Mouse (Mus musculus): ENCODE measurements around the gene Prex1.
A peak's percentile ranks its signal among the peaks of the same experiment; 100 is the strongest.

Prex1 gene

DNA sequence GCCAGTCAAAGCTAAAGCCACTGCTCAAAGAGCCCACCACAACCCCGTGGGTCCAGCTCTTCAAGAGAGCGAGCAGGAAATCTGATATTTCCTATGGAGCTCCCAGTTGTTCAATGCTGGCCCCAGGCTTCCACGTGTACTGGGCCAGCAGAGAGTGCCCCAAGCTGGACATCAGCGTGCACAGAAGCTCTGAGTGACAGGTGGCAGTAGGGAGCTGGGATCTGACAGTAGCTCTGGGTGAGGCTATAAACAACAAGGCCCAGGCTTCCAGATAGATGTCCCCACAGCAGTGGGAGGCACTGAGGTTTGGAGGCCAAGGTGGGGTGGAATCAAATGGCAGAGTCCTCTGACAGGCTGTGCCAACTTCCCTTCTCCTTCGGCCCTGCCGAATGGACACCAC is 107.6 kb downstream of the Prex1 start:
- no peak for DNase-seq (ENCODE audit: low read depth, low spot score)

DNA sequence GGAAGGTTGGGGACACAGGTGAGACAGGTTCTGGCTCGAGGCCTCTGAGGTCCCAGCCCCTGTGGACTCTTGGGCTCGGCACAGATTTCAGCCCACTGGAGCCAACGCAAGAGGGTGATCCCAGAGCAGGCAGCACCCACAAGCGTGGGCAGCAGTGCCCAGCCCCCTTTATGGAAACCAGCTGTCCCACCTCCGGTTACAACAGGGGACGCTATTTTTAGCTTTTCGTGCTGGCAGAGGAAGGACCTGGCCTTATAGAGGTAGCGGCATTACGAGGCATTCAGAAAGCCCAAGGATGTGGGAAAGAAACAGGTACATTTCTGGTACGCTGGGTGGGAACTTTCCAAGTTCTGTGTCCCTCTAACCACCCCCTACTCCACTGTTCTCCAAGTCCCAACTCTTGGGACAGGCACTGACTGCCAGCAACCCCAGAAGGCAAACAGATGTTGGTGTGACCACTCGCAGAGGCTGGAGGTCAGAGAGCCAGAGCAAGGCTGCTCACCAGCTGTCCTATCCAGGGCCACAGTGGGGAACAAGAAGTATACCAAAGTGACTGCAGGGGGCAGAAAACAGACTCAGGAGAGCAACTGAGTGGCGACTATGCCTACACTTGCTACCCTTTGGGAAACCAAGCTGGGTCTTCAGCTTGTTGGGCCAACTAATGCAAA is 108.3 kb downstream of the Prex1 start:
- peak; percentile 35 for DNase-seq (ENCODE audit: low read depth, low spot score)

DNA sequence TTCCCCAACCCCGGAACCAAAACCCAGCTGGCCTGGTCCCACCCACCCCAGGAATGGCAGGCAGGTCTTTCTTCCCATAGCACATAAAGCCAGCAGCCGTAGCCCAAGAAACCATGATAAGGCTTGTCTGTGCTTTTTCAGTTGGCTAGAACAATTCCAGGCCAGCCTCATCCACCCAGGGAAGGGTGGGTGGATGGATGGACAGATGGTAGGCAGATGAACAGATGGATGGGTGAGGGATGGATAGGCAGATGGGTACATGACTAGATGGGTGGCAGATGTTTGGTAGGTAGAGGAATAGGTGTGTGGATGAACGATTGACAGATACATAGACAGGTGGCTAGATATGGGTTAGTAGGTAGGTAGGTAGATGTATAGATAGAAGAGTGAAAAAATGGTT is 110.7 kb downstream of the Prex1 start:
- DNase-seq (ENCODE audit: low read depth, low spot score): no peak

DNA sequence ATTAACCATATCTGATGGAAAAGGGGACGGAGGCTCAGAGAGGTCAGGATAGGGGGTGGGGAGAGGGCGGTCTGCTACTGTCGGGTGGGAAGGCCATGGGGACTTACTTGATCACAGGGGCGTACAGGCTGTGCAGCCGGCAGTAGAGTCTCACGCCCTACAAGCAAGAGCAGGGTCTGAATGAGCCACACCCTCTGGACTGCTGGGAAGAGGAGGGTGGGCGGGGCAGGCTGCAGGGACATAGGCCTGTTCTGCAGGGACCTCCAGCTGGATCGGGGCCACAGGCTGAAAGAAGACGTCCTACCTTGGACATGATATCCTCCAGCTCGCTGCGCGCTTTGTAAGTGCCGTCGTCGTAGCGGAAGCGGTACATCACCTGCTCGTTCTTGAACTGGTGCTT is 112.2 kb downstream of the Prex1 start:
- DNase-seq (ENCODE audit: low read depth, low spot score): no peak

DNA sequence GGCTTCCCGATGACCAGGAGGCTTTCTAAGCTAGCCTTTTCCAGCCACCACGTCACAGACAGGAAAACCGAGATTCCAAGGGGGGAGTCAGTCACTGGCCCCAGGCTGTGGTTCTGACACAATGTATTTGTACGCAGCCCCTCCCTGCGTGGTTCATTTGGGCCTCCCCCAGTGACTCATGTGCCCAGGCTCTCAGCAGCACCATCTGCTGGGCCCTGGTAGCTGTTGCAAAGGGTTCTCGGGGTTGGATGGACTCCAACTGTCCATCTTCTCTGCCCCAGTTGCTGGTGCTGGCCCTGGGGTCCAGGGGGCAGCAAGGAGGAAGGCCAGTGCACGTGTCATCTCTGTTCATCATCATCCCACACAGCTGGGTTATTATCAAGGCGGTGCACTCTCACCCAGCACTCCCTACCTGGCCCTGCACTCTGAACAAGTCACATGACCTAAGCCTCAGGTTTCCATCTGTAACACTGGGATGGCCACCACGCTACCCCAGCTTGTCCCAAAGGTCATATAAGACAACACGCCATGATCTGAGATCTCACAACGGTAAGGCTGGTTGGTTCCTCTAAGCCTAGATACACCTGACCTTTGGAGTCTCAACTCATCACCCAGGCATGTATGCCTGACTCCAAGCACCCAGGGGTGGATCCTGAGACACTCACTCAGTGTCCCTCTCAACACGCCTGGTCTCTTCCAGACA is 115.0 kb downstream of the Prex1 start:
- DNase-seq (ENCODE audit: low read depth, low spot score): no peak

DNA sequence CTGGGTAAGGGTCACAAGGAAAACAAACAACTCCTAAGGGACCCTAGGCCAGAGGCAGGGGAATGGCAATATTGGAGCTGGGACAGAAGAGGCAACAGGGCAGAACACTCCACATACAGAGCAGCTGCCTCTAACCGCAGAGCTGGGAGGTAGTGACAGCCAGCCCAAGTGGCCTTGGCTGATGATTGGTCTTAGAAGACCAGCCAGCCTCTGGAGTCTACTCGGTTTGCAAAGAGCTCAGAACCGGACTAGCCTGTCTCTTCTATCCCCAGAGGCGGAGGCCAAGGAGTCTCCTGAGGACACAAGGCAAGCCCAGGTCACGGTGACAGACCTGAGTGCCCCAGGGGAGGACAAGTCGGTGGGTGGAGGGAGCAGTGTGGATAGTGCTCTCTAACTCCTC is 115.9 kb downstream of the Prex1 start:
- no peak for DNase-seq (ENCODE audit: low read depth, low spot score)

DNA sequence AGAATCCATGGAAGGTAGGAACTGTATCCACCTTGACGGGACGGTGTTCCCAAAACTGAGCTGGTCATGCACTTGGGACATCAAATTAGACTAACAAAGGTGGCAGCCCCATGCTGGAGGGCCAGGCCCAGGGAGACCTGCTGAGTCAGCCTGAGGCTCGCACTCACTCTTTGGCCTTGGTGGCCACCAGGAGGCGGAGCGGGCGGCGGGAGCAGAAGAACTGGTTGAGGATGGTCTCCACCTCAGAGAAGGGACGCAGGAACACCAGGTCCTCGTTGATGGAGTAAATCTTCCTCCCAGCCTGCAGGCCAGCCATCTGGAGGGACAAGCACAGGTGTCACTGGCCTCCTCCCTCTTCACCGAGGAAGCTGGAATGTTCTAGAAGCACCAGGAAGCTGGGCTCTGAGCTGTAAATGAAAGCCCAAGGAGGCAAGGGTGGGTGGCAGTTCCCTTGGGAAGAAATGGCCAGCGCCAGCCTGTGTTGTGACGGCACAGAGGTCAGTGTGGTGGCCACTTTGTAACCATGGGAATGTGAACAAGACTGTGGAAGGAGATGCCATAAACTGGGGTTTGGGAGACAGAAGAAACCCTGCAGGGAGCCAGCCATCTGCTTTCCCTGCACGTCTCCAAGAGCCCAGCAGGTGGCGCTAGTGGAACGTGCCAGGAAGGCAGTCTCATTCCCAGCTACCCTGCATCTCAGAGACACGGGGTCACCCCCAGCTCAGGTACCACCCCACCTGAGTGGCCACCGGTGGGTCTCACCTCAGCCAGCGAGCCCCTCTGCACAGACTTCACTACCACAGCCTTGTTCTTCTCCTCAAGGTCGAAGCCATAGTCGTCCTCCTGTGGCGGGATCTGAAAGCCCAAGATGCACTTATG is 121.4 kb downstream of the Prex1 start:
- peak; percentile 75 for DNase-seq (ENCODE audit: low read depth, low spot score)

DNA sequence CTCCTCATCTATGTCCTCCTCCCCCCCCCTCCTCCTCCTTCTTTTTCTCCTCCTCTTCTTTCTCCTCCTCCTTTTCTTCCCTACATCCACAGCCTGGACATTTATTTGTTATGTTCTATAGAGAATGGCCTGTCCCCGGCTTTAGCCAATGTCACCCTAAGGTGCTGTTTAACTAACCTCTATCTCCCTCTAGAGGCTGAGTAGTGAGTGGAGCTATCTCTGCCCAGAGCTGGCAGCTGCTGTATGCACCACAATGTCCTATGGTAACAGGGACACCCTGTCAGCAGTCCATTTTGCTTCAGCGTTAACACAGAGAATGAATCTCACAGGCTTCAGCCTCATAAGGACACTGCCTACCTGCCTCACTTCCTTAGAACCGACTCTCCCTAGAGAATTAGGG is 129.1 kb downstream of the Prex1 start:
- DNase-seq (ENCODE audit: low read depth, low spot score): no peak

DNA sequence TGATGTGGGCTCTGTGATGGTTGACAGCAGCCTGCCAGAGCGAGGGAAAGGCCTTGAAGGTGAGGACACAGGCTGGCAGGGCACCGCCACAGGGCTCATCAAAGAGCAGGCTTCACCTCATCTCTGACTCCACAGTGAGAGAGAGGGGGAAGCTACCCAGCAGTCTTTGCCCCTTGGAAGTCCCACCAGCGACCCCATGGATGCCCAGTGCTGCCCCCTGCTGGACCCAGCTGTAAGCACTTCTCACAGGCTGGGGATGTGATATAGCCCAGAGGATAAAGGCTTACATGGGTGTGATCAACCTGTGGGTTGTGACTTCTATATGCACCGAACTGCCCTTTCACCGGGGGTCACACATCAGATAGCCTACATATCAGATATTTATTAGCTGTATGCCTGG is 130.3 kb downstream of the Prex1 start:
- no peak for DNase-seq (ENCODE audit: low read depth, low spot score)

DNA sequence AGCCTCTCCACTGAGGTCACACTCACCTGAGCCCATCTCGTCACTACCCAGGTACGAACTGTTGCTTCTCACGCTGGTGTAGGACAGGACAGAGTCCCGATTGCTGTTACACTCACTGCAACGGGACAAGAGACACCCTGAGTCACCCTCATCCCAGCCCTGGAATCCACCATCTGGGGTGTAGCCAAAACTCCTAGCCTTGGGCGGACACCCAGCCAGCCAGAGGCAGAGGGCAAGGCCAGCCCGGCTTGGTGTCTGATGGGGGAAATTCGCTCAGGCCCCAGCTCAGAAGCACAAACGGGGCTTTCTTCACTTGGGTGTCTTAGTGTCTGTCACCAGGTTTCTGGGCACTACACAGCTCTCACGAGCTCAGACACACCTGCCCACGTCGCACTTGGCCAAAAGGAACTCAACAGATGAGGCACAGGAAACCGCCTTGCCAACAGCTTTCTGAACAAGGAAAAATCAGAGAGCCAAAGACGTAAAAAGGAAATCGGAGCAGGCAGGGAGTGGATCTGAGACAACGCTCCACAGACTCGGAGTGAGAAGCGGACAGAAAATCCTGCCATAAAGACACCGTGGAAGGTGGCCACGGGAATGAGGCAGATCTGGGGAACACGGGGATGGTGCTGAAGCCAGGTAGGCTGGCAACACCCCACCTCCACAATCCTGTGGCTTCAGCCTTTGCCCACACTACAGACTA is 131.6 kb downstream of the Prex1 start:
- no peak for DNase-seq (ENCODE audit: low read depth, low spot score)

DNA sequence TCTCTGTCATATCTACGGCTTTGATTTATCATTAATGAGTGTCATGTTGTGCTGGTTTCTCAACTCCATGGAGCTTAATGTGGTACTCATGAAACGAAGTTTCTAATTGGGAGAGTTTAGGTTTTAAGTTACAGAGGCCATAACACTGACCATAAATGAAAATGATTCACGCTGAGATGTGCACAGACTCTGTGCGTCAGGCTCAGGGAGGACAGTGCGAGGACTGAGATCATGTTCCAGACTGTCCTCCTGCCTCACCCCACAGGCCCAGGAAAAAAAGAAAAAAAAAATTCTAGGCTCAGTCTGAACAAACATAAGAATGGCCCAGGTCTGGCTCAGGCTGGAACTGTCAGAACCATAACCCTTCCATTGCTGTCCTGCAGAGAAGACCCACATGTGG is 133.8 kb downstream of the Prex1 start:
- DNase-seq (ENCODE audit: low read depth, low spot score): no peak

DNA sequence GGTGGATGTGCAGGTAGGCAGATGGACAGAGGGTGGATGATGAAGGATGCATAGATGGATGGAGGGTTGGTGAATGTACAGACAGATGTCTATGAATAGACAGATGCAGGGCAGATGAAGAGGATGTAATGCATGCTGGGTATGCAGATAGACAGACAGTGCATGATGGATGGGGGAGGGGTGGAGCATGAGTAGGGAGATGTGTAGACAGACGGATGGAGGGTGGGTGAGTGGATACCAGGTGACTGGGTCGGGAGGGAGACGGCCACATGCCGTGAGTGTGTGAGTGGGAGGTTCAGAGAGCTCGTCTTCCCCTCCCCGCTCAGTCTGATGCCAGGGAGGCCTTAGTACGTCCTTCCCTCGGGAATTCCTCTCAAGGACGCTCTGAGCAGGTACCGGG is 134.3 kb downstream of the Prex1 start:
- no peak for DNase-seq (ENCODE audit: low read depth, low spot score)

DNA sequence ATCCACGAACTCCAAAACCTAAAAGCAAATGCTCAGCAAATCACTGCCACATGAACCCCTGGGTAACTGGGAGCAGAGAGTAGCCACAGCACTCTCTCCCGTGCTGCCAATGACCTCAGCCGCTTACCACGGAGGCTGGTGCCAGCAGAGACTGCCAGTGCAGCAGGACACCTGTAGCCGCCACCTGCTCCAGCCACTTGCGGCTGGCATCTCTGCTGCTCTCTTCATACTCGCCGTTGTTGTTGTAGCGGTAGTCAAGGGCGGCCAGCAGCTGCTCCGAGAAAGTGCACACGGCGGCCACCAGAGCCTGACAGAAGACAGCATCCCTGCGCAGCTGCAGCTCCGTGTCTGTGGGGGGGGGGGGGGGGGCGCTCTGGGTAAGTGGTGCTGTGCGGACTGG is 138.2 kb downstream of the Prex1 start:
- no peak for DNase-seq (ENCODE audit: low read depth, low spot score)

DNA sequence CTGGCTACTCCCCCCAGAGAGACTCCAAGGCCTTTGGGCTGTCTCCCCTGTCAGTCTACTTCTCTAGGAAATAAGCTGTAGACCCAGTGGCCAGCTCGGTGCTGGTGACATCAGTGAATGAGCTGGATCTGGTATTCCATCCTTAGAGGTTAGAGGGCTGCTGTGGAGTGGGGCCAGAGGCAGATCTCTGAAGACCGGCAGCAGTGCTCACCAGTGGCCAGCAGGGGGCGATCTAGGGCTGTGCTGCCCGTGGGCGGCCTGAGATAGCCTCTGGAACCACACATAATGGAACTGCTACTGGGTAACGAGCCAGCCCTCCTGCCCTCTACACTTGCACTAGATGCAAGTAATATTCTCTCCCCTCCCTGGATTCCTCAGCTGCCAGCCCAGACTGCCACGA is 138.7 kb downstream of the Prex1 start:
- peak; percentile 55 for DNase-seq (ENCODE audit: low read depth, low spot score)

DNA sequence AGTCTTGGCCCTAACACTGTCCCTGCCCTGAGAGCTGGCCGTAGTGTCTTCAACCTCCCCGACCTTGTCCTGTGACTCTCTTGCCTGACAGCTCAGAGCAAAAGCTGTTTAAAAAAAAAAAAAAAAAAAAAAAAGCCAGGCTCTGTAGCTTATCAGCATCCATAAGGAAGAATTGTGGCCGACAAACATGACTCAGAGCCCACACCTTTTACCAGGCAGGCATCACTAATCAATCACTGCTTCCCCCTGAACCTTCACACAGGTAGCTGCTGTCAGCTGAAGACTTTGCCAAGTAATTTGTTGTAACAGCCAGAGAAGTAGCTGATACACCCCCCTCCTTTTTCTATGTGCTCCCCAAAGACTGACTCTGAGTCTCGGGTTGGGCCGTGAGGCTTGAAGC is 140.0 kb downstream of the Prex1 start:
- DNase-seq (ENCODE audit: low read depth, low spot score): no peak

DNA sequence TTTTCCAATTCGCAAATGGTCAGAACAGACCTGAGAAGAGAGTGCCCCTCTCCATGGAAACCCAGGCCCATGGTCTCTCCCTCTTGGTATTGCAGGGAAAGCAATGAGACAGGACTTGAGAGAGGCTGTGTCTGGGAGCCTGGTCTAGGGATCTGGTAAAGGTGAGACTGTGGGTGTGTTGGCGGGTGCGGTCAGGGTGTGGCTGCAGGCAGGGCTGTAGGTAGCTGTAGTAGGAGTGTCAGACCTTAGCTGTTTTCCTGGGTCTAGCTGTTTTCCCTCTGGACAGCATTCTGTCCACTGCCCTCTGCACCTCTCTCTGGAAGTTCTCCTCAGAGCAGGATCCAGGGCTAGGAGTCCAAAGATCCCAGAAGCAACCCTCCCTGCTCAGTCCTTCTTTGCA is 141.3 kb downstream of the Prex1 start:
- DNase-seq (ENCODE audit: low read depth, low spot score): no peak

DNA sequence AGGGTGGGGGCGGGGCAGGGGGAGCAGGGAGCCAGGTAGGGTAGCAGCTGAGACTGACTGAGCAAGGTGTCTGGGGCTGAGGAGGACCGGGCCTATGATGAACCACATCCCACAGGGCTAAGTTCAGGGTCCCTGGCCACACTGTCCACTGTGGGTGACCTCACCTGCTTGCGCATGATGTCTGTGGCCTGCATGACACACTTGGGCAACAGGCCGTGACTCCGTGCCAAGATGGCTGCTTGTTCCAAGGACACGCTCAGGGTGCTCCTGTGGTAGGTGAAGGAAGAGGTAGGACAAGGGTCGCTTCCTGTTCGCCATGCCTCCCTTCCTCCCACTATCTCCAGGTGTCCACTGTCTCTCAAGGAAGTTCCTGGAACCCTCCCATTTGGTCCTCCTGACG is 144.4 kb downstream of the Prex1 start:
- DNase-seq (ENCODE audit: low read depth, low spot score): no peak

DNA sequence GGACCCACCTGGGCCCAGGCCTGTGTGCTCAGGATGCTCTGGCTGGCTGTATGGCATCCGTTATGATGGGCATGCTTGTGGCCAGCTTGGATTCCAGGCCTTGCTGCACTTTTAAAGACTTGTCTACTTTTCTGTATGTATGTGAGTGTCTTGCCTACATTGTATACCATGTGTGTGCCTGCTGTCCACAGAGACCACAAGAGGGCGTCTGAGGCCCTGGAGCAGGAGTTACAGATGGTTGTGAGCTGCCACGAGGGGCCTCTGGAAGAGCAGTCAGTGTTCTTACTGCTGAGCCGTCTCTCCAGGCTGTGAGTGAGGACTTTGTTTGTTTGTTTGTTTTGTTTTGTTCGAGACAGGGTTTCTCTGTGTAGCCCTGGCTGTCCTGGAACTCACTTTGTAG is 148.1 kb downstream of the Prex1 start:
- no peak for DNase-seq (ENCODE audit: low read depth, low spot score)

DNA sequence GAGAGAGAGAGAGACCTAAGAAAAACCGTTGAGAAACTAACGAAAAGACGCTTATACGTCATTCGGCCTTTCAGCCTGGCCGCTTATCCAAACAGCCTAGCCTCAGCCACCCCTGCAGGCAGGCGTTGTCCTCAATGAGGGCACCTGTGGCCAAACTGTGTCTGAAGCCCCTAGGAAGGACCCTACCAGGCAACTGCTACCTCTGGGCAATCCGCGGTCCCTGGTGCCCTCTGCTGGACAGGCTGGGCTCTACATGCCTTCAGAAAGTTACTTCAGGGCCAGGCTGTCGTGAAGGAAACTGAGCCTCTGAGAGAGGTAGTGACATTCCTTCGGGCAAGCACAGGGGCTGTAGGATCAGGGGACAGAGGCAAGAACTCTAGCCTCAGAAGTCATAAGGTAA is 149.2 kb downstream of the Prex1 start:
- peak; percentile 71 for DNase-seq (ENCODE audit: low read depth, low spot score)

DNA sequence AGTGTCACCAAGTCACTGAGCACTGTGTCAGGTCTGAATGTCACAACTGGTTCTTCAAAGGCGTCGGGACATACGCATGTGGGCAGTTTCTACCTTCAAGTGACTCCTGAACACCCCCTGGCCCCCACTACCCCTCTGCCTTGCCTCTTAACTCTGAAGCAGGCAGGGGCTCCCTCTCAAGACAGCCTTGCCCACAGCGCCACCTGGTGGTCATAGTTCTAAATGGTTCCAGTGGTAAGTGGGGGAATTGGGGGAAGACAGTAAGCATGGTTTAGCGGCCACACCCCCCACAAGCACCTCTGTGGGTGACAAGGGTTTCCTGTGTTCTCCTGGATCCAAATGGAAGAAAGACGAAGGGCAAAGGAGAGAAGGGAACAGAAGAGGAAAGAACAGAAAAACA is 149.7 kb downstream of the Prex1 start:
- DNase-seq (ENCODE audit: low read depth, low spot score): peak; percentile 93

DNA sequence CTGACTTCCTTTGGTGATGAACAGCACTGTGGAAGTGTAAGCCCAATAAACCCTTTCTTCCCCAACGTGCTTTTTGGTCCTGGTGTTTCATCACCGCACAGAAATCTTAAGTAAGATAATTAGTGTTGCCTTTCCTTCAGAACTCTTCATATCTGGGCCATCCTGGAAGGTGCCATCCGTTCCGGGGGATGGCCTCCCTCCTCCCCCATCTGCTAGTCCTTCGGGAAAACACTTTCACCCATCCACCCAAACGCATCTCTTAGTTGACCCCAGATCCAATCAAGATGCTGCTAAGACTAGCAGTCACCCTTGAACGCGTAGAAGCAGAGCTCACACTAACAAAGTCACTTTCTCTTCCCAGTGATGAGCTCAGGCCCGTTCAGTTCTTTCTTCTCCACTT is 150.6 kb downstream of the Prex1 start:
- no peak for DNase-seq (ENCODE audit: low read depth, low spot score)

DNA sequence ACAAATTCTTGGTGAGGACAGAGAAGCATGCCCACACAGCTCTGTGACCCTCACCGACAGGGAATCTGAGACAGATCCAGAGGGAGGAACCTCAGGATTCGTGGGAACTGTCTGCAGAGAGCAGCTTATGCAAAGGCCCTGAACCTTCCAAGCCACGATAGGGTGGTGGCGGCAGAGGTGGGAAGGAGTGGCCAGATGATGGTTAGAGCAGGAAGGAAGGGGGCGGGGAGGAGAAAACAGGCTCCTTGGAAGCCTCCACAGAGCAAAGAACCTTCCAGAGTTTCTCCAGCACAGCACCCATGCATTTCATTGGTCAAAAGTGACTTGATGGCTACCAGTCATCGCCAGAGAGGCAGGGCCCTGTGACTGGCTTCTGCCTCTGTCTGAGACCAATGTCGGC is 151.9 kb downstream of the Prex1 start:
- DNase-seq (ENCODE audit: low read depth, low spot score): no peak

Data from forelimb bud, embryonic 11.5 days (tissue).